Mouse (Mus musculus) embryonic stem cell, embryonic (primary cell): Measurements from ENCODE around the gene Mfsd13b.
"Not testable (repeated sequence)": the region's sequence is repeated elsewhere in the genome, so short reads cannot be mapped to it uniquely, and the experiment has no call there.

Experiments used
- CTCF ChIA-PET, 4 experiments: fragments of 300-600 bp in 2 of 4; fragments of 350-600 bp in 2 of 4; sonication (Branson Sonifier 250); formaldehyde crosslinking; loops; one replicate each; lab custom pipeline; 2022; ENCODE audit warnings: inconsistent platforms in 2 of 4; lab: Charles Lee
- POLR2A ChIA-PET, 4 experiments: fragments of 300-600 bp in 2 of 4; fragments of 350-600 bp in 2 of 4; sonication (Branson Sonifier 250); formaldehyde crosslinking; loops; one replicate each; lab custom pipeline; 2022; ENCODE audit warnings: antibody characterized with exemption in 4 of 4, inconsistent platforms in 1 of 4; lab: Charles Lee

The Mfsd13b gene

GRCm38 (mm10) chr7:121018778-121019177 lies 36.5 kb downstream of the Mfsd13b start:
- ChIA-PET POLR2A (no interaction called here), CTCF (no interaction called here)

GRCm38 (mm10) chr7:121020277-121020676 lies 38.0 kb downstream of the Mfsd13b start:
- ChIA-PET POLR2A (interaction anchor here in 1 of 4 experiments (1.2 kb wide), 1 partner anchor 15 kb away, joined by 4 read pairs; no protein-coding TSS in a partner anchor), CTCF (interaction anchor here in 1 of 4 experiments (1.0 kb wide), 1 partner anchor 532 kb away, joined by 3 read pairs; no protein-coding TSS in a partner anchor)

GRCm38 (mm10) chr7:121025221-121026008 lies 43.1 kb downstream of the Mfsd13b start:
- ChIA-PET POLR2A (interaction anchor here in 2 of 4 experiments (1.0 to 1.4 kb wide), 3 partner anchors 8 to 12 kb away, joined by 3 to 4 read pairs (median 4); no protein-coding TSS in a partner anchor), CTCF (interaction anchor here in 1 of 4 experiments (0.7 kb wide), 1 partner anchor 1639 kb away, joined by 3 read pairs; no protein-coding TSS in a partner anchor)

GRCm38 (mm10) chr7:121026300-121026699 lies 44.0 kb downstream of the Mfsd13b start:
- ChIA-PET POLR2A (interaction anchor here in 1 of 4 experiments (1.3 kb wide), 1 partner anchor 9 kb away, joined by 4 read pairs; no protein-coding TSS in a partner anchor), CTCF (interaction anchor here in 1 of 4 experiments (0.6 kb wide), 1 partner anchor 31 kb away, joined by 3 read pairs; no protein-coding TSS in a partner anchor)

- CTCF ChIA-PET, POLR2A ChIA-PET: not testable (repeated sequence)
Measured at GRCm38 (mm10) chr7:121029947-121030346, 47.6 kb downstream of the Mfsd13b start.

GRCm38 (mm10) chr7:121033856-121034652 lies 51.7 kb downstream of the Mfsd13b start, which contains the start of gene Mettl9:
Gene Mettl9, plus strand, starts transcription at chr7:121034445.
- ChIA-PET POLR2A (interaction anchor here in 3 of 4 experiments (0.6 to 3.6 kb wide), 21 partner anchors 8 to 673 kb away, joined by 3 to 15 read pairs (median 4); partner anchors contain the start of genes Cdr2 (in 3 of the 3), Mfsd13b (in 3 of the 3), Polr3e (in 1 of the 3) and Usp31 (in 1 of the 3)), CTCF (no interaction called here)

GRCm38 (mm10) chr7:121034701-121035141 lies 52.4 kb downstream of the Mfsd13b start:
- ChIA-PET POLR2A (interaction anchor here in 3 of 4 experiments (0.6 to 3.6 kb wide), 13 partner anchors 8 to 672 kb away, joined by 3 to 15 read pairs (median 4); partner anchors contain the start of genes Cdr2 (in 2 of the 3), Mfsd13b (in 2 of the 3), Polr3e (in 1 of the 3) and Usp31 (in 1 of the 3)), CTCF (no interaction called here)

- CTCF ChIA-PET = no interaction called here
Measured at GRCm38 (mm10) chr7:121035161-121035721, 52.9 kb downstream of the Mfsd13b start.

GRCm38 (mm10) chr7:121040595-121040994 lies 58.3 kb downstream of the Mfsd13b start:
- CTCF ChIA-PET = no interaction called here

More at GRCm38 (mm10) chr7:121035161-121035721, 52.9 kb downstream of the Mfsd13b start:
- POLR2A ChIA-PET = interaction anchor here in 3 of 4 experiments (0.6 to 3.6 kb wide), 13 partner anchors 9 to 400 kb away, joined by 3 to 15 read pairs (median 4); partner anchors contain the start of genes Cdr2 (in 2 of the 3), Mfsd13b (in 2 of the 3), Polr3e (in 1 of the 3) and Uqcrc2 (in 1 of the 3)

GRCm38 (mm10) chr7:121041989-121042388 lies 59.7 kb downstream of the Mfsd13b start:
- ChIA-PET CTCF (no interaction called here), POLR2A (interaction anchor here in 1 of 4 experiments (1.0 kb wide), 2 partner anchors 8 to 207 kb away, joined by 3 read pairs; partner anchors contain the start of gene Mettl9)

More at GRCm38 (mm10) chr7:121040595-121040994, 58.3 kb downstream of the Mfsd13b start:
- POLR2A ChIA-PET = interaction anchor here in 2 of 4 experiments (1.1 to 1.9 kb wide), 3 partner anchors 8 to 58 kb away, joined by 4 to 5 read pairs (median 5); partner anchors contain the start of genes Cdr2 (in 1 of the 2) and Mfsd13b (in 1 of the 2)

- CTCF ChIA-PET = no interaction called here
Measured at GRCm38 (mm10) chr7:121043004-121043403, 60.7 kb downstream of the Mfsd13b start.

GRCm38 (mm10) chr7:121043510-121043909 lies 61.2 kb downstream of the Mfsd13b start:
- CTCF ChIA-PET = no interaction called here
- POLR2A ChIA-PET = interaction anchor here in 2 of 4 experiments (0.6 to 1.1 kb wide), 3 partner anchors 10 to 281 kb away, joined by 3 to 5 read pairs (median 3); no protein-coding TSS in a partner anchor

More at GRCm38 (mm10) chr7:121043004-121043403, 60.7 kb downstream of the Mfsd13b start:
- POLR2A ChIA-PET = interaction anchor here in 1 of 4 experiments (1.0 kb wide), 1 partner anchor 9 kb away, joined by 3 read pairs; the partner anchor contains the start of gene Mettl9

- POLR2A ChIA-PET = interaction anchor here in 2 of 4 experiments (0.6 to 1.1 kb wide), 2 partner anchors 11 to 282 kb away, joined by 3 read pairs; no protein-coding TSS in a partner anchor
- CTCF ChIA-PET = no interaction called here
Measured at GRCm38 (mm10) chr7:121044251-121044650, 61.9 kb downstream of the Mfsd13b start.

- ChIA-PET POLR2A (interaction anchor here in 1 of 4 experiments (0.5 to 1.4 kb wide), 3 partner anchors 11 to 582 kb away, joined by 4 to 7 read pairs (median 4); partner anchors contain the start of gene Mettl9), CTCF (interaction anchor here in 1 of 4 experiments (0.6 kb wide), 1 partner anchor 595 kb away, joined by 3 read pairs; no protein-coding TSS in a partner anchor)
Measured at GRCm38 (mm10) chr7:121045671-121046453, 63.6 kb downstream of the Mfsd13b start.

GRCm38 (mm10) chr7:121047624-121048023 lies 65.3 kb downstream of the Mfsd13b start:
- POLR2A ChIA-PET = interaction anchor here in 1 of 4 experiments (2.0 kb wide), 1 partner anchor 13 kb away, joined by 7 read pairs; the partner anchor contains the start of gene Mettl9
- CTCF ChIA-PET = no interaction called here

- CTCF ChIA-PET = no interaction called here
Measured at GRCm38 (mm10) chr7:121053071-121053470, 70.8 kb downstream of the Mfsd13b start.

More at GRCm38 (mm10) chr7:121053071-121053470, 70.8 kb downstream of the Mfsd13b start:
- POLR2A ChIA-PET = no interaction called here
